9 mouse cellular contexts compared by ENCODE assay signal in genomic region chr7:16061219-16062098, GRCm38 (mm10). TPM values are rescaled to one million over a fixed set of nuclear protein-coding genes. Genes with fewer than 3 reads are reported as not detected.
DNase-seq lines count a peak whose midpoint lies in the region; ATAC-seq and TF ChIP-seq lines count a peak whose summit lies in the region.
"Had no signal": no experiment of that assay in that cellular context is flagged by ENCODE, and none has a peak within 500 bp of the region (broad histone marks: within the 10 kb centered on the region; RNA-seq: fewer than 3 reads in every experiment).

Gene Zfp541 (plus strand): TSS chr7:16061814.

- H3K36me3 ChIP-seq in heart, embryonic 12.5 days, result no peaks in the 10 kb centered on the region
- no peaks in the 10 kb centered on the region for H3K36me3 ChIP-seq in ES-E14 (ENCODE audit: control insufficient read depth, insufficient read depth, low read length, poor library complexity, severe bottlenecking)
- no peaks in the 10 kb centered on the region for H3K36me3 ChIP-seq in forebrain, postnatal 0 days (ENCODE audit: insufficient read depth)
- H3K36me3 ChIP-seq in midbrain, embryonic 15.5 days (replicated peaks), result no peaks in the 10 kb centered on the region

- no peak within 1 kb of the TSS for H3K27ac ChIP-seq in heart, embryonic 12.5 days (ENCODE audit: poor library complexity, severe bottlenecking)
- H3K27ac ChIP-seq in ES-E14 (ENCODE audit: insufficient read depth, low read depth, low read length, poor library complexity, severe bottlenecking), result no peak within 1 kb of the TSS
- no peak within 1 kb of the TSS for H3K27ac ChIP-seq in forebrain, postnatal 0 days (ENCODE audit: low read depth, low read length)
- no peak within 1 kb of the TSS for H3K27ac ChIP-seq in midbrain, embryonic 15.5 days
- H3K27ac ChIP-seq: left cerebral cortex, adult 2 months had no signal

- in situ Hi-C loops in ES-E14 (cut with MboI; ENCODE audit: low sequenced_read_pairs in 2 of 2, unreplicated experiment in 2 of 2), result no loop called here

- intact Hi-C loops in heart, postnatal 25 days (cut with DNase I), result no loop called here

- peaks cover 11% of the 10 kb centered on the region for H3K9me3 ChIP-seq in heart, embryonic 12.5 days (replicated peaks)
- no peaks in the 10 kb centered on the region for H3K9me3 ChIP-seq in ES-E14 (ENCODE audit: control insufficient read depth, insufficient read depth, low read depth, low read length)
- H3K9me3 ChIP-seq in forebrain, postnatal 0 days (ENCODE audit: low read length), result no peaks in the 10 kb centered on the region
- H3K9me3 ChIP-seq in midbrain, embryonic 15.5 days, result no peaks in the 10 kb centered on the region

- no peak within 1 kb of the TSS for H3K9ac ChIP-seq in heart, embryonic 12.5 days
- H3K9ac ChIP-seq in ES-E14 (ENCODE audit: insufficient read depth, low read depth, low read length, poor library complexity, severe bottlenecking), result no peak within 1 kb of the TSS
- no peak within 1 kb of the TSS for H3K9ac ChIP-seq in forebrain, postnatal 0 days
- H3K9ac ChIP-seq in midbrain, embryonic 15.5 days, result no peak within 1 kb of the TSS

- no peak for TF ChIP-seq CTCF in forebrain, postnatal 0 days (IDR thresholded peaks at IDR 0.05; ENCODE audit: low read depth)

- 42% methylated on average over 80 of the region's 80 CpGs for WGBS in heart, embryonic 12.5 days
- WGBS in forebrain, postnatal 0 days, result 60% methylated on average over 65 of the region's 80 CpGs
- WGBS in midbrain, embryonic 15.5 days, result 52% methylated on average over 79 of the region's 80 CpGs

- H3K4me2 ChIP-seq in heart, embryonic 12.5 days, result peak within 1 kb of the TSS; percentile 53
- peak within 1 kb of the TSS; percentile 19; the same call in 1 of the 2 replicates for H3K4me2 ChIP-seq in forebrain, postnatal 0 days (ENCODE audit: low read depth)
- H3K4me2 ChIP-seq in midbrain, embryonic 15.5 days, result peak within 1 kb of the TSS; percentile 38

- DNase-seq in heart, postnatal 25 days (ENCODE audit: low spot score), result no peak
- no peak for DNase-seq in ES-E14 (ENCODE audit: low read depth, low spot score)
- DNase-seq in forebrain, postnatal 0 days, result peak; percentile 38
- no peak for DNase-seq in adrenal gland, postnatal 14 days
- DNase-seq in adrenal gland, adult (ENCODE audit: inconsistent age in 2 of 2, low spot score in 1 of 2), result no peak
- DNase-seq in lung, postnatal 4 days, result no peak

- H3K4me1 ChIP-seq in heart, embryonic 12.5 days (replicated peaks), result peaks cover 4% of the 10 kb centered on the region
- peaks cover 0 to 3% of the 10 kb centered on the region in 2 experiments; a peak in 2 of 4 replicates for H3K4me1 ChIP-seq in ES-E14 (ENCODE audit: control insufficient read depth in 2 of 2, insufficient read depth in 2 of 2, low read length in 2 of 2, poor library complexity in 1 of 2)
- H3K4me1 ChIP-seq in forebrain, postnatal 0 days (ENCODE audit: insufficient read depth), result no peaks in the 10 kb centered on the region
- no peaks in the 10 kb centered on the region for H3K4me1 ChIP-seq in midbrain, embryonic 15.5 days

- ATAC-seq in heart, embryonic 12.5 days (ENCODE audit: insufficient number of reproducible peaks, low FRiP score), result no peak
- peak; percentile 82 for ATAC-seq in forebrain, postnatal 0 days
- ATAC-seq in midbrain, embryonic 15.5 days (replicated peaks), result peak; percentile 75

- peak within 1 kb of the TSS; percentile 29 for H3K4me3 ChIP-seq in heart, embryonic 12.5 days
- H3K4me3 ChIP-seq in ES-E14 (ENCODE audit: insufficient read depth in 1 of 2, low read depth in 1 of 2, low read length in 2 of 2, poor library complexity in 1 of 2, severe bottlenecking in 1 of 2), result peak within 1 kb of the TSS; percentile 6 to 28; a peak in 1 of 4 replicates
- H3K4me3 ChIP-seq in forebrain, postnatal 0 days (ENCODE audit: low read depth, low read length), result peak within 1 kb of the TSS; percentile 9; the same call in 1 of the 2 replicates
- peak within 1 kb of the TSS; percentile 11 for H3K4me3 ChIP-seq in midbrain, embryonic 15.5 days
- H3K4me3 ChIP-seq: left cerebral cortex, adult 2 months had no signal

- peaks cover 51% of the 10 kb centered on the region for H3K27me3 ChIP-seq in heart, embryonic 12.5 days (replicated peaks)
- H3K27me3 ChIP-seq in forebrain, postnatal 0 days (ENCODE audit: insufficient read depth, low read length), result no peaks in the 10 kb centered on the region
- H3K27me3 ChIP-seq in midbrain, embryonic 15.5 days (replicated peaks), result peaks cover 32% of the 10 kb centered on the region

TF ChIP-seq in ES-E14, 5 proteins besides CTCF, POLR2A, EP300 and RAD21:
- TF ChIP-seq ZC3H11A (IDR thresholded peaks at IDR 0.05; ENCODE audit: borderline replicate concordance, low read depth, low read length) (no peak), MAFK (IDR thresholded peaks at IDR 0.05; ENCODE audit: insufficient read depth, low read depth, low read length) (no peak), ZNF384 (IDR thresholded peaks at IDR 0.05; ENCODE audit: low read depth, low read length) (no peak), CHD2 (IDR thresholded peaks at IDR 0.05; ENCODE audit: low read depth, low read length) (no peak), HCFC1 (IDR thresholded peaks at IDR 0.05; ENCODE audit: borderline replicate concordance, insufficient read depth, low read length) (no peak)

RNA-seq across cellular contexts. Expression of gene Zfp541, which starts in this region (rescaled TPM):
- 0.05 TPM in 1 of 2 replicates, not detected in the other for polyA plus RNA-seq in heart, embryonic 12.5 days (2016; fragmentation: Nextera tagmentation; extraction: Ambion mirVana)
- not detected for total RNA-seq in heart, postnatal 25 days (2021)
- 0.36 and 0.53 TPM in 2 replicates for total RNA-seq in ES-E14 (2012; rRNA removed)
- total RNA-seq in forebrain, postnatal 0 days (2014; rRNA removed), result 0.10 and 0.15 TPM in 2 replicates
- polyA plus RNA-seq in forebrain, postnatal 0 days (2015; fragmentation: Nextera tagmentation; extraction: Ambion mirVana), result 0.04 and 0.17 TPM in 2 replicates
- 0.05 and 0.10 TPM in 2 replicates for polyA plus RNA-seq in midbrain, embryonic 15.5 days (2015; fragmentation: Nextera tagmentation; extraction: Ambion mirVana)
- total RNA-seq in adrenal gland, postnatal 14 days (2021), result 0.07 and 0.08 TPM in 2 replicates

Comparison
In these comparisons a context has a peak if more than half of its experiments do, and no peak if none do; other contexts are left out.
1. Peak in DNase-seq, ATAC-seq, H3K4me3 ChIP-seq and H3K4me2 ChIP-seq in forebrain, postnatal 0 days; RNA of the gene not detected or under 1 TPM.
2. Peak in ATAC-seq, H3K4me3 ChIP-seq and H3K4me2 ChIP-seq in midbrain, embryonic 15.5 days; RNA of the gene not detected or under 1 TPM.